Mouse (Mus musculus): ENCODE measurements at regions not wholly inside any gene's neighbourhood (a gene's known extent, or its start where the extent isn't known, plus 50 kb on each side); places are given as distances from the start of the nearest gene placed in this dataset.
"Not testable (repeated sequence)": the region's sequence is repeated elsewhere in the genome, so short reads cannot be mapped to it uniquely, and the experiment has no call there.

- H3K36me3 ChIP-seq (ENCODE audit: control insufficient read depth, insufficient read depth, low read length): no peaks in the 10 kb centered on the region
- H3K27ac ChIP-seq (ENCODE audit: low read depth, low read length): no peak overlapping the region
- no peaks in the 10 kb centered on the region for H3K9me3 ChIP-seq (replicated peaks; ENCODE audit: control insufficient read depth, low read length)
- H3K4me1 ChIP-seq (ENCODE audit: control insufficient read depth, insufficient read depth, low read length): no peaks in the 10 kb centered on the region
- WGBS: 88% methylated on average over 4 of the region's 4 CpGs
- no peaks in the 10 kb centered on the region for H3K27me3 ChIP-seq (replicated peaks; ENCODE audit: control insufficient read depth, insufficient read depth, low read length)
- no peak overlapping the region for H3K4me2 ChIP-seq (ENCODE audit: low read length)
- no peak for DNase-seq (ENCODE audit: low spot score)
- ATAC-seq: no peak
- no peak overlapping the region for H3K4me3 ChIP-seq (ENCODE audit: low read depth, low read length)
- H3K9ac ChIP-seq (ENCODE audit: low read length): no peak overlapping the region
Observed at GRCm38 (mm10) chr10:16171251-16171650, 1453.2 kb upstream of the Gje1 start.

GRCm38 (mm10) chr10:16159542-16159941 lies 1441.5 kb upstream of the Gje1 start:
- not testable (repeated sequence) for H3K9ac ChIP-seq (ENCODE audit: low read length); ATAC-seq; H3K27me3 ChIP-seq (replicated peaks; ENCODE audit: control insufficient read depth, insufficient read depth, low read length); H3K4me3 ChIP-seq (ENCODE audit: low read depth, low read length); H3K4me1 ChIP-seq (ENCODE audit: control insufficient read depth, insufficient read depth, low read length); H3K27ac ChIP-seq (ENCODE audit: low read depth, low read length); DNase-seq (ENCODE audit: low spot score); H3K4me2 ChIP-seq (ENCODE audit: low read length); H3K36me3 ChIP-seq (ENCODE audit: control insufficient read depth, insufficient read depth, low read length); H3K9me3 ChIP-seq (replicated peaks; ENCODE audit: control insufficient read depth, low read length)
- 93% methylated on average over 6 of the region's 6 CpGs for WGBS

GRCm38 (mm10) chr10:16158445-16158844 lies 1440.4 kb upstream of the Gje1 start:
- no peaks in the 10 kb centered on the region; the same call in 1 of the 2 replicates for H3K4me1 ChIP-seq (ENCODE audit: control insufficient read depth, insufficient read depth, low read length)
- H3K36me3 ChIP-seq (ENCODE audit: control insufficient read depth, insufficient read depth, low read length): no peaks in the 10 kb centered on the region
- no peaks in the 10 kb centered on the region for H3K9me3 ChIP-seq (replicated peaks; ENCODE audit: control insufficient read depth, low read length)
- H3K27ac ChIP-seq (ENCODE audit: low read depth, low read length): no peak overlapping the region
- H3K4me2 ChIP-seq (ENCODE audit: low read length): no peak overlapping the region
- no peaks in the 10 kb centered on the region for H3K27me3 ChIP-seq (replicated peaks; ENCODE audit: control insufficient read depth, insufficient read depth, low read length)
- H3K9ac ChIP-seq (ENCODE audit: low read length): no peak overlapping the region
- DNase-seq (ENCODE audit: low spot score): no peak
- H3K4me3 ChIP-seq (ENCODE audit: low read depth, low read length): no peak overlapping the region
- 88% methylated on average over 3 of the region's 3 CpGs for WGBS
- ATAC-seq: no peak

- H3K9ac ChIP-seq (ENCODE audit: low read length): no peak overlapping the region
- no peaks in the 10 kb centered on the region for H3K9me3 ChIP-seq (replicated peaks; ENCODE audit: control insufficient read depth, low read length)
- no peaks in the 10 kb centered on the region for H3K27me3 ChIP-seq (replicated peaks; ENCODE audit: control insufficient read depth, insufficient read depth, low read length)
- 0 out of 2 replicates have a peak overlapping the region, but pooled peaks have one; percentile 27 for H3K27ac ChIP-seq (ENCODE audit: low read depth, low read length)
- no peak overlapping the region for H3K4me3 ChIP-seq (ENCODE audit: low read depth, low read length)
- DNase-seq (ENCODE audit: low spot score): peak; percentile 64
- peak; percentile 92 for ATAC-seq
- no peak overlapping the region for H3K4me2 ChIP-seq (ENCODE audit: low read length)
- 55% methylated on average over 5 of the region's 5 CpGs for WGBS
- no peaks in the 10 kb centered on the region for H3K36me3 ChIP-seq (ENCODE audit: control insufficient read depth, insufficient read depth, low read length)
- H3K4me1 ChIP-seq (ENCODE audit: control insufficient read depth, insufficient read depth, low read length): no peaks in the 10 kb centered on the region; the same call in 1 of the 2 replicates
Observed at GRCm38 (mm10) chr10:16156954-16157353, 1438.9 kb upstream of the Gje1 start.

- no peaks in the 10 kb centered on the region for H3K27me3 ChIP-seq (replicated peaks; ENCODE audit: control insufficient read depth, insufficient read depth, low read length)
- no peak overlapping the region for H3K4me3 ChIP-seq (ENCODE audit: low read depth, low read length)
- no peak overlapping the region for H3K27ac ChIP-seq (ENCODE audit: low read depth, low read length)
- 94% methylated on average over 3 of the region's 3 CpGs for WGBS
- no peaks in the 10 kb centered on the region for H3K9me3 ChIP-seq (replicated peaks; ENCODE audit: control insufficient read depth, low read length)
- H3K36me3 ChIP-seq (ENCODE audit: control insufficient read depth, insufficient read depth, low read length): no peaks in the 10 kb centered on the region
- H3K9ac ChIP-seq (ENCODE audit: low read length): no peak overlapping the region
- no peak for DNase-seq (ENCODE audit: low spot score)
- no peaks in the 10 kb centered on the region for H3K4me1 ChIP-seq (ENCODE audit: control insufficient read depth, insufficient read depth, low read length)
- ATAC-seq: no peak
- H3K4me2 ChIP-seq (ENCODE audit: low read length): no peak overlapping the region
Observed at GRCm38 (mm10) chr10:16148991-16149390, 1431.0 kb upstream of the Gje1 start.

GRCm38 (mm10) chr10:16145397-16145796 lies 1427.4 kb upstream of the Gje1 start:
- Histone ChIP-seq H3K36me3 (ENCODE audit: control insufficient read depth, insufficient read depth, low read length) (no peaks in the 10 kb centered on the region), H3K4me3 (ENCODE audit: low read depth, low read length) (no peak overlapping the region), H3K4me1 (ENCODE audit: control insufficient read depth, insufficient read depth, low read length) (no peaks in the 10 kb centered on the region), H3K9ac (ENCODE audit: low read length) (no peak overlapping the region), H3K27me3 (replicated peaks; ENCODE audit: control insufficient read depth, insufficient read depth, low read length) (no peaks in the 10 kb centered on the region), H3K9me3 (replicated peaks; ENCODE audit: control insufficient read depth, low read length) (no peaks in the 10 kb centered on the region), H3K4me2 (ENCODE audit: low read length) (no peak overlapping the region), H3K27ac (ENCODE audit: low read depth, low read length) (no peak overlapping the region)
- DNase-seq (ENCODE audit: low spot score) (no peak), ATAC-seq (no peak)
- WGBS: 100% methylated on average over 1 of the region's 1 CpGs

- no peak overlapping the region for H3K27ac ChIP-seq (ENCODE audit: low read depth, low read length)
- peak; percentile 58 for DNase-seq (ENCODE audit: low spot score)
Observed at GRCm38 (mm10) chr10:16123902-16124301, 1405.9 kb upstream of the Gje1 start.

GRCm38 (mm10) chr10:16088210-16088609 lies 1370.2 kb upstream of the Gje1 start:
- Histone ChIP-seq H3K4me2 (ENCODE audit: low read length) (no peak overlapping the region), H3K27me3 (replicated peaks; ENCODE audit: control insufficient read depth, insufficient read depth, low read length) (no peaks in the 10 kb centered on the region), H3K9me3 (replicated peaks; ENCODE audit: control insufficient read depth, low read length) (no peaks in the 10 kb centered on the region), H3K27ac (ENCODE audit: low read depth, low read length) (no peak overlapping the region), H3K36me3 (ENCODE audit: control insufficient read depth, insufficient read depth, low read length) (no peaks in the 10 kb centered on the region), H3K4me1 (ENCODE audit: control insufficient read depth, insufficient read depth, low read length) (no peaks in the 10 kb centered on the region), H3K4me3 (ENCODE audit: low read depth, low read length) (no peak overlapping the region), H3K9ac (ENCODE audit: low read length) (no peak overlapping the region)
- 87% methylated on average over 3 of the region's 3 CpGs for whole genome bisulfite sequencing
- no peak for ATAC-seq
- DNase-seq (ENCODE audit: low spot score): no peak

More at GRCm38 (mm10) chr10:16123902-16124301, 1405.9 kb upstream of the Gje1 start:
- peak; percentile 72; the same call in 1 of the 2 replicates for ATAC-seq
- no peaks in the 10 kb centered on the region for H3K4me1 ChIP-seq (ENCODE audit: control insufficient read depth, insufficient read depth, low read length)
- H3K9ac ChIP-seq (ENCODE audit: low read length): no peak overlapping the region
- H3K4me2 ChIP-seq (ENCODE audit: low read length): no peak overlapping the region
- H3K9me3 ChIP-seq (replicated peaks; ENCODE audit: control insufficient read depth, low read length): no peaks in the 10 kb centered on the region
- 60% methylated on average over 2 of the region's 2 CpGs for WGBS
- H3K27me3 ChIP-seq (replicated peaks; ENCODE audit: control insufficient read depth, insufficient read depth, low read length): no peaks in the 10 kb centered on the region
- no peak overlapping the region for H3K4me3 ChIP-seq (ENCODE audit: low read depth, low read length)
- no peaks in the 10 kb centered on the region for H3K36me3 ChIP-seq (ENCODE audit: control insufficient read depth, insufficient read depth, low read length)

DNA sequence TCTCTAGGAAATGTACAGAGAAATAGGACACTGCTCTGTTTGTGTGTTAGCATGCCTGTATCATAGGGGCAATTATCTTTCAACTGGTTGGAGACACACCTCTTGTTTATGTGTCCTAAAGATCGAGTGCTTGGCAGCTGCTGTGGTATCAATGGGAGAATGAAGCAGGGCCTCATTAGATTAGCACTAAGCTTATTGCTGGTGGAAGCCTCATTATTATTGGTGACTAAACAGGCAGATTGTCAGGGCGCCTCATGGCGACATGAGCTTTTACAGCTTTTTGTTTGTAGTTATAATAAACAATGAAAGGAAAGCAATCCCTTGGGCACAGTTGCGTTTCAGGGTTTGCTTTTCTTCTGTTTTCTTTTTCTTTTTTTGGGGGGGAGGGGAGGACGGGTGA lies 1335.0 kb upstream of the Gje1 start:
- peak; percentile 89 for DNase-seq (ENCODE audit: low spot score)
- peak overlapping the region; percentile 44; the same call in 1 of the 2 replicates for H3K27ac ChIP-seq (ENCODE audit: low read depth, low read length)
- no peaks in the 10 kb centered on the region for H3K4me1 ChIP-seq (ENCODE audit: control insufficient read depth, insufficient read depth, low read length)
- no peaks in the 10 kb centered on the region for H3K27me3 ChIP-seq (replicated peaks; ENCODE audit: control insufficient read depth, insufficient read depth, low read length)
- H3K9ac ChIP-seq (ENCODE audit: low read length): no peak overlapping the region
- no peak overlapping the region for H3K4me3 ChIP-seq (ENCODE audit: low read depth, low read length)
- H3K9me3 ChIP-seq (replicated peaks; ENCODE audit: control insufficient read depth, low read length): no peaks in the 10 kb centered on the region
- H3K36me3 ChIP-seq (ENCODE audit: control insufficient read depth, insufficient read depth, low read length): no peaks in the 10 kb centered on the region
- peak; percentile 93 for ATAC-seq
- WGBS: 3% methylated on average over 5 of the region's 5 CpGs
- H3K4me2 ChIP-seq (ENCODE audit: low read length): no peak overlapping the region
